Mouse (Mus musculus): ENCODE data around the gene Pnmt.

DNA sequence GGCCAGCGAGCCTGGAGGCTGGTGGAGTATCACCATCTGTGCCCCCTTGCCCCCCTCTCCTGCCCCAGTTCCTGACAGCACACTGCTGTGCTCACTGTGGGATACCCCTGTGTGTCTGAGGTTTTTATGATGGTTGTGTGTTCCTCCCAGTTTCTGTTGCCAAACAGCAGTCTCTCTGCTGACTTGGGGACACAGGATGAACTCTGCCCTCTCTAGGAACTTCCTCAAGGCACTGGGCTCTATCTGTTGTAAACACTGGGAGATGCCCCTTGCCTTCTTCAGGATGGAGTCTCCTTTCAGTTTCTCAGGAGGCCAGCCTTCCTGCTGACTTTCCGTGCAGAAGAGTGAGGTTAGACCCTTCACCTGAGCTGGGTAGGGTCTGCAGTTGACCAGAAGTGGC, 27.9 kb downstream of the Pnmt start:
- TF ChIP-seq POLR2A (IDR thresholded peaks at IDR 0.05; ENCODE audit: borderline replicate concordance, extremely low read depth, insufficient read depth, insufficient read length, poor library complexity, severe bottlenecking) (no peak), CTCF (IDR thresholded peaks at IDR 0.05; ENCODE audit: borderline replicate concordance, extremely low read depth, insufficient read depth, insufficient read length) (no peak)

Data from brain, embryonic 14.5 days (tissue).